Mouse (Mus musculus): ENCODE data around the gene Ranbp3. TPM values are rescaled to one million over a fixed set of nuclear protein-coding genes. Genes with fewer than 3 reads are reported as not detected.
A peak's percentile ranks its signal among the peaks of the same experiment; 100 is the strongest.

Gene Ranbp3
- polyA plus RNA-seq, 1 experiment, result 48.7 TPM

GRCm38 (mm10) chr17:56756703-56757399 is 83.8 kb downstream of the Ranbp3 start:
- no peaks in the 10 kb centered on the region for H3K27me3 ChIP-seq (replicated peaks; ENCODE audit: control insufficient read depth, insufficient read depth, low read length)
- TF ChIP-seq CTCF (conservative IDR thresholded peaks at IDR 0.05; ENCODE audit: insufficient read depth, insufficient read length, low read depth, low read length) (peak; percentile 47), POLR2A (IDR thresholded peaks at IDR 0.05; ENCODE audit: low read depth, low read length) (no peak)
- 2% methylated on average over 51 of the region's 51 CpGs for WGBS
- H3K36me3 ChIP-seq (ENCODE audit: control insufficient read depth, insufficient read depth, low read length), result no peaks in the 10 kb centered on the region
- H3K4me1 ChIP-seq (ENCODE audit: control insufficient read depth, insufficient read depth, low read length), result peaks cover 9% of the 10 kb centered on the region; the same call in 1 of the 2 replicates
- H3K4me3 ChIP-seq (ENCODE audit: insufficient read depth, low read depth, low read length), result peak overlapping the region; percentile 56
- peak; percentile 44 for DNase-seq
- no peak overlapping the region for H3K27ac ChIP-seq (ENCODE audit: insufficient read depth, low read depth, low read length)

- Histone ChIP-seq H3K4me1 (ENCODE audit: control insufficient read depth, insufficient read depth, low read length) (peaks cover 11% of the 10 kb centered on the region; the same call in 1 of the 2 replicates), H3K36me3 (ENCODE audit: control insufficient read depth, insufficient read depth, low read length) (no peaks in the 10 kb centered on the region), H3K27ac (ENCODE audit: insufficient read depth, low read depth, low read length) (no peak within 1 kb of the TSS), H3K27me3 (replicated peaks; ENCODE audit: control insufficient read depth, insufficient read depth, low read length) (no peaks in the 10 kb centered on the region), H3K4me3 (ENCODE audit: insufficient read depth, low read depth, low read length) (peak within 1 kb of the TSS; percentile 56)
- TF ChIP-seq CTCF (conservative IDR thresholded peaks at IDR 0.05; ENCODE audit: insufficient read depth, insufficient read length, low read depth, low read length) (no peak), POLR2A (IDR thresholded peaks at IDR 0.05; ENCODE audit: low read depth, low read length) (no peak)
- WGBS, result under 1% methylated on average over 47 of the region's 48 CpGs
- peak; percentile 94 for DNase-seq
These were observed 84.5 kb downstream of the Ranbp3 start, which contains the start of gene Nrtn for GRCm38 (mm10) chr17:56757416-56758123. TSS of gene Nrtn (minus strand) at chr17:56757530.

DNA sequence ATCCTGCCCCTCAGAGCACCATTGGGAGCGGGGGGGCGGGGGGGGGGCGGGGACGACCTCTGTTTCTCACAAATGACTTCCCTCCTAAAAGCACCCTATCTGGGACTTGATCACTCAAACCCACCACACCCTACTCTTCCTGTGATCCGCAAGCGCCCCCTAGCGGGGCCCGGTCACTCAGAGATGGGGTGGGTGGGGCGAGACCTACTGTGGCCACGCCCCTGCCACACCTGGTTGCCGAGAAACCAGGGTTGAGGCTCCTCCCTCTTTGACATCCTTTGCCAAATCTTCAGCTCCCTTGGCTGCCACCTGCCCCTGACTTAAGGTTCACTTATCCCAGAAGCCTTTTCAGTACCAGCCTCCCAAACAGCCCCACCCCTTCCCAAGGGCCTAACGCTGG is 85.0 kb downstream of the Ranbp3 start:
- DNase-seq, result peak; percentile 85
- 4% methylated on average over 12 of the region's 12 CpGs for WGBS
- Histone ChIP-seq H3K4me3 (ENCODE audit: insufficient read depth, low read depth, low read length) (no peak overlapping the region), H3K36me3 (ENCODE audit: control insufficient read depth, insufficient read depth, low read length) (no peaks in the 10 kb centered on the region), H3K27me3 (replicated peaks; ENCODE audit: control insufficient read depth, insufficient read depth, low read length) (no peaks in the 10 kb centered on the region), H3K27ac (ENCODE audit: insufficient read depth, low read depth, low read length) (no peak overlapping the region), H3K4me1 (ENCODE audit: control insufficient read depth, insufficient read depth, low read length) (peaks cover 17% of the 10 kb centered on the region; the same call in 1 of the 2 replicates)
- TF ChIP-seq CTCF (conservative IDR thresholded peaks at IDR 0.05; ENCODE audit: insufficient read depth, insufficient read length, low read depth, low read length), result peak; percentile 49
- no peak for TF ChIP-seq POLR2A (IDR thresholded peaks at IDR 0.05; ENCODE audit: low read depth, low read length)

- Histone ChIP-seq H3K4me3 (ENCODE audit: insufficient read depth, low read depth, low read length) (no peak overlapping the region), H3K36me3 (ENCODE audit: control insufficient read depth, insufficient read depth, low read length) (no peaks in the 10 kb centered on the region), H3K4me1 (ENCODE audit: control insufficient read depth, insufficient read depth, low read length) (peaks cover 24% of the 10 kb centered on the region; the same call in 1 of the 2 replicates), H3K27ac (ENCODE audit: insufficient read depth, low read depth, low read length) (no peak overlapping the region), H3K27me3 (replicated peaks; ENCODE audit: control insufficient read depth, insufficient read depth, low read length) (no peaks in the 10 kb centered on the region)
- TF ChIP-seq POLR2A (IDR thresholded peaks at IDR 0.05; ENCODE audit: low read depth, low read length) (no peak), CTCF (conservative IDR thresholded peaks at IDR 0.05; ENCODE audit: insufficient read depth, insufficient read length, low read depth, low read length) (no peak)
- no peak for DNase-seq
- WGBS, result 57% methylated on average over 7 of the region's 7 CpGs
These were observed 86.2 kb downstream of the Ranbp3 start for GRCm38 (mm10) chr17:56759261-56759660.

DNA sequence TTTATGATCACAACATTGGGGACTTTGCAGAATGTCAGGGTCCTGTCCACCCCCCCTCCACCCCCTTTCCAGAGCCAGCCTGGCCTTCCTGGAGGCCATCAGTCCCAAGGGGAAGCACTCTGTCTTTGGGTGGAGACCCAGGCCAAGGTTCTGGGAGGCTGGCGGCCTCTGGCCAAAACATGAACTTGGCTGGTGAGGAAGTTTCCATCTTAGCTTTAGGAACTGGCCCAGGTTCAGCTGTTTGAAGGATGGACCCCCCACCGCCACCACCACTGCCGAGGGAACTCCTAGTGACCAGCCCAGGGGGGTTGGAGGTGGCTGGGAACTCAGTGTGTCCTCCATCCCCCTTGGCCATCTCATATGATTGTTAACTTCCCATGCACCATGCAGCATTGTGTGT is 88.0 kb downstream of the Ranbp3 start:
- no peak for DNase-seq
- TF ChIP-seq CTCF (conservative IDR thresholded peaks at IDR 0.05; ENCODE audit: insufficient read depth, insufficient read length, low read depth, low read length) (no peak), POLR2A (IDR thresholded peaks at IDR 0.05; ENCODE audit: low read depth, low read length) (no peak)
- 65% methylated on average over 3 of the region's 3 CpGs for WGBS
- H3K36me3 ChIP-seq (ENCODE audit: control insufficient read depth, insufficient read depth, low read length), result no peaks in the 10 kb centered on the region
- H3K4me1 ChIP-seq (ENCODE audit: control insufficient read depth, insufficient read depth, low read length), result peaks cover 25% of the 10 kb centered on the region; the same call in 1 of the 2 replicates
- H3K4me3 ChIP-seq (ENCODE audit: insufficient read depth, low read depth, low read length), result no peak overlapping the region
- H3K27me3 ChIP-seq (replicated peaks; ENCODE audit: control insufficient read depth, insufficient read depth, low read length), result no peaks in the 10 kb centered on the region
- H3K27ac ChIP-seq (ENCODE audit: insufficient read depth, low read depth, low read length), result no peak overlapping the region

Other genes with a start within 250 kb of the Ranbp3 start
- 38.8 and 48.0 TPM in 2 replicates for gene Ptprs, start 196.8 kb upstream of the Ranbp3 start, polyA plus RNA-seq (2012; rRNA removed)
- gene Znrf4, start 160.9 kb upstream of the Ranbp3 start, polyA plus RNA-seq (2012; rRNA removed), result 0.17 and 0.52 TPM in 2 replicates
- gene Gm20219, start 118.9 kb upstream of the Ranbp3 start, polyA plus RNA-seq (2012; rRNA removed), result 1.7 and 2.1 TPM in 2 replicates
- 68.4 and 77.1 TPM in 2 replicates for gene Safb2, start 88.7 kb upstream of the Ranbp3 start, polyA plus RNA-seq (2012; rRNA removed)
- 67.6 and 87.0 TPM in 2 replicates for gene Safb, start 88.5 kb upstream of the Ranbp3 start, polyA plus RNA-seq (2012; rRNA removed)
- gene 2410015M20Rik, start 63.5 kb upstream of the Ranbp3 start, polyA plus RNA-seq (2012; rRNA removed), result 440 and 549 TPM in 2 replicates
- gene Rpl36, start 59.9 kb upstream of the Ranbp3 start, polyA plus RNA-seq (2012; rRNA removed), result 1,850 and 1,975 TPM in 2 replicates
- gene Lonp1, start 46.4 kb upstream of the Ranbp3 start, polyA plus RNA-seq (2012; rRNA removed), result 123 and 128 TPM in 2 replicates
- 0.97 and 1.5 TPM in 2 replicates for gene Catsperd, start 45.2 kb upstream of the Ranbp3 start, polyA plus RNA-seq (2012; rRNA removed)
- gene Ndufa11, start 44.5 kb downstream of the Ranbp3 start, polyA plus RNA-seq (2012; rRNA removed), result 897 and 907 TPM in 2 replicates
- gene Vmac, start 44.7 kb downstream of the Ranbp3 start, polyA plus RNA-seq (2012; rRNA removed), result 32.8 and 33.0 TPM in 2 replicates
- gene Nrtn, start 84.2 kb downstream of the Ranbp3 start, polyA plus RNA-seq (2012; rRNA removed), result 19.2 and 27.1 TPM in 2 replicates
- gene Dus3l, start 91.5 kb downstream of the Ranbp3 start, polyA plus RNA-seq (2012; rRNA removed), result 43.6 and 55.2 TPM in 2 replicates
- 1.9 and 2.3 TPM in 2 replicates for gene Prr22, start 97.0 kb downstream of the Ranbp3 start, polyA plus RNA-seq (2012; rRNA removed)
- gene Rfx2, start 157.7 kb downstream of the Ranbp3 start, polyA plus RNA-seq (2012; rRNA removed), result 4.8 and 6.2 TPM in 2 replicates
- gene Acsbg2, start 201.2 kb downstream of the Ranbp3 start, polyA plus RNA-seq (2012; rRNA removed), result 0.05 TPM in 2 replicates
- gene 1700061G19Rik, start 202.2 kb downstream of the Ranbp3 start, polyA plus RNA-seq (2012; rRNA removed), result 0.03 and 0.07 TPM in 2 replicates

Data from kidney, adult 2 months (tissue).